Mouse (Mus musculus) brain, embryonic 18.5 days (tissue): Measurements from ENCODE around the gene Odaph.
"Not testable (repeated sequence)": the region's sequence is repeated elsewhere in the genome, so short reads cannot be mapped to it uniquely, and the experiment has no call there.

Source experiments
- DNase-seq: peaks from one replicate; pipeline ENCODE4 v3.0.0-alpha.2; 2012; ENCODE audit warnings: low read depth, low spot score

Gene Odaph

DNA sequence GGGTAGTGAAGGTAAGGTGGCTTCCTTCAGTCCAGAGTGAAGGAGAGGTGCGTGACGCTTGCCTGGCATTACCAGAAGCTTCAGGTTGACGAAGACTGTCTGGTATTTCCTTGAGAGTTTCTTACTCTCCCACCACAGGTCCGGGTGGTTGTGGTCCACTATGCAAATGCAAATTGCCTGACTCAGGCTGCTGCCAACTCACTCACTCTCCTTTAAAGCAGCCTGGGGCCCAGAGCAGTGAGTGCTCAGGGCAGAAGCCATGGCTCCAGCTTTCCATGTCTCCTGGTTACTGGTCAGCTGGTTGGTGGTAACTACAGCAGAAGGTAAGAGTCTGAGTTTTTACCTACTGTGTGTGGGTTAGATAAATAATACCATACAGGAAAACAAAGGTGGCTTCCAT lies at the start of gene Odaph:
Gene Odaph (plus strand): TSS at position 240 of the 400 bp plus-strand sequence.
- no peak for DNase-seq

DNA sequence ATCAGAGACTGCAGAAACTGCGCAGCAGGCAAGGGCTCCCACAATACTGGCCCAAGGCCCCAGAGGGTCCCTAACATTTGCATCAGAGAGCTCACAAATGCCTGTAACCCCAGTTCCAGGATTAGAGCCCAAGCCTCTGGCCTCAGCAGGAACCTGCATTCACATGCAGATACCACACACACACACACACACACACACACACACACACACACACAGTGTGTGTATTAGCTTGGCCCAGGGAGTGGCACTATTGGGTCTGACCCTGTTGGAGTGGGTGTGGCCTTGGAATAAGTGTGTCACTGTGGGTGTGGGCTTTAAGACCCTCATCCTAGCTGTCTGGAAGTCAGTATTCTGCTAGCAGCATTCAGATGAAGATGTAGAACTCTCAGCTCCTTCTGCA lies 41.7 kb upstream of the Odaph start:
- DNase-seq = not testable (repeated sequence)

DNA sequence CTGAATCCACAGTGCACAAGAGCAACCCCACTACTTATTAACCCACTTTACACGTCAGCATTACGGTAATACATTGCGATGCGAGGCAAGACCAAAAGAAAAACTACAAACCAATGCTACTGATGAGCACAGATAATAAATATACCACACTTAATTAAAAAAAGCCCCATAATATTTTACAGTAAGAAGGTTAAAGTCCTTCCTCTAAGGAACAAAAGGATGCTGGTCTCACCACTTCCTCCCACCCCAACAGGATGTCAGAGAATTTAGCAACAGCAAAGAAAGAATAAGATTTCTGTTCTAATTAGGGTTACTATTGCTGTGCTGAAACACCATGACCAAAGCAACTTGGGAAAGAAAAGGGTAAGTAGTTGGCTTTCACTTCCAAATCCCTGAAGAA lies 40.3 kb upstream of the Odaph start:
- DNase-seq = no peak

DNA sequence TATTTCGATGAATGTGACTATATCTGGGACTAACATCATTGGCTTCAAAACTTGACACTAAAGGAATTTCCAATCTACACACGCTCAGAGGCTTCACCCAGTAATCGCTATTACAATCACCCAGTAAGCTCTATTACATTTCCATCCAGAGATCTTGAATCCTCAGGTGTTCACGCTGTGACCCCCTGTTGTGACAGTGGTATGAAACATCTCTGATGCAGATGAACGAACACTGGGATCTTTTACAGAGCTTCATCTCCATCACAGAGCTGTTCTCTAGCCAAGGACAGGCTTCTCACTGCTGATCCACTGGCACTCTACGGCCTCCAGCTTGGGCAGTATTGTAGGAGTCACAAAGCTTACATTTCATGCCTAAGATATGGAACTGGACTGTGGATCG lies 37.8 kb upstream of the Odaph start:
- DNase-seq = no peak

DNA sequence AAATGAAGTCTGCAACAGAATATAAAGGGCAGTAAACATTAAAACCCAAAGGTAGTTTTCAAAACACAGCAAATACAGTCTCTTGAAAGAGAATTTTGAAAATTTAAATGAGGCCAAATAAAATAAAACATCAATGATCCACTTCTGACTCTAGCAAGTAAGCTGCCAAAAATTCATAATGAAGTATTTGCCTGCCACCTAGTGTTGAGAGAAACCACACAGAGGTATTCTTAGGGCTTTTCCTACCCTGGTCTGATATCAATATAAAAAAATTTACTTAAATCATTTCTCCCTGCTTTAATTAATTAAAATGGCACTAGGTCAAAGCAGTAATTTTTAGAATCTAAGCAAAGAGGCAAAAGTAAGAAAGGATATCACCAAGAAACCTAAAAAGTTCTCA lies 35.9 kb upstream of the Odaph start:
- no peak for DNase-seq

DNA sequence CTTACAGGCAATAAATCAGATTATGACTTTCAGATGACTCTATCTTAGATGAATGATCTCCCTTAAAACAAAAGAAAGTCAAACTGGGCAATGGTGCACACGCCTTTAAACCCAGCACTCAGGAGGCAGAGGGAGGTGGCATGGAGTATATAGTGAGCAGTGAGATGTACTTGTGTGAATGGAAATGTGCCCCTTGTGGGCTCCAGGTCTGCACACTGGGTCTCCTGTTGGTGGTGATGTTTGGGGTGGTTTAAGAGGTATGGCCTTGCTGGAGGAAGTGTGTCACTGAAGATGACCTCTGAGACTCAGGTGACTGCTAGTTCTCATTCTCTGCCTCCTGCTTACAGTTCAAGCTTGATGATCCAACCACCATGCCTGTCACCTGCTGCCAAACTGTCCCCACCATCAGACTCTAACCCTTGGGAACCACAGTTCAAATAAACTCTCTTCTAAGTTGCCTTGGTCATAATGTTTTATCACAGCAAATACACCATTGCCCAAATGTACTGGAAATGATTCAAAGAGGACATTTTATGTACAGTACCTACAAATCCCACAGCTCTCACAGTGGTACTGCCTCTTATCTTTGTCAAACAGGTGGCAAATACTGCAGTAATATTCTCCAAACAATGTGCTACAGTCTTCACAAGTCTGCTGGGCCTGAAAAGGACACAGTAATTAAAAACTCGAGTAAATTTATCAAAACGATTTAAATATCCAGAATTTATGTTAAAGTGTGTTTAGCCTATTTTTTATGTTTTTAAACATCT lies 30.1 kb upstream of the Odaph start:
- no peak for DNase-seq

DNA sequence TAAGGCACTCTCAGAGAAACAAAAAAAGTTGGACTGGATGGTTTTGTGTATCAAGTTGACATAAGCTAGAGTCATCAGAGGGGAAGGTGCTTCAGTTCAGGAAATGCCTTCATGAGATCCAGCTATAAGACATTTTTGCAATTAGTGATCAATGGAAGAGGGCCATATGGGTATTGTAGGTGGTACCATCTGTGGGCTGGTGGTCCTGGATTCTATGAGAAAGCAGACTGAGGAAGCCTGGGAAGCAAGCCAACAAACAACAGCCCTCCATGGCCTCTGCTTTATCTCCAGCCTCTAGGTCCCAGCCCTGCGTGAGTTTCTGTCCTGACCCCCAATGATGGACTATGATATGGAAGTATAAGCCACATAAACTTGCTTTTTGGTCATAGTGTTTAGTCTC lies 28.2 kb upstream of the Odaph start:
- DNase-seq = no peak

DNA sequence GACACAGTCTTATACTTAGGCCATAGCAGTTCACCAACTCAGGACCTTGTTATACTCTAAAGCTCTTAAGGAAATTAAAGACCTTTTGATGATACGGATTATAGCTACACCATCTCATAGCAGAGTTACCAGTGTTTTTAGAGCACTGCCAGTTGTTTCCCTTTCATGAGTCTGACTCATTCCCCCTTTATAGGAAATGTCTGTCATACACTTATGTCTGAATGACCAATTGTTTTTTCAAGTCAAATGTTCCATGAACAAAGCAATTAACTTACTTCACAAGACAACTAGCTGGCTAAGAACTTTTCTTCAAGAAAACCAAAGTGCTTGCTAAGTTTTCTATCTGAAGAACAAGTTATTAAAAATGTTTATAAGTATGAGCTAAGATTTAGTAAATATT lies 27.3 kb upstream of the Odaph start:
- DNase-seq = no peak

DNA sequence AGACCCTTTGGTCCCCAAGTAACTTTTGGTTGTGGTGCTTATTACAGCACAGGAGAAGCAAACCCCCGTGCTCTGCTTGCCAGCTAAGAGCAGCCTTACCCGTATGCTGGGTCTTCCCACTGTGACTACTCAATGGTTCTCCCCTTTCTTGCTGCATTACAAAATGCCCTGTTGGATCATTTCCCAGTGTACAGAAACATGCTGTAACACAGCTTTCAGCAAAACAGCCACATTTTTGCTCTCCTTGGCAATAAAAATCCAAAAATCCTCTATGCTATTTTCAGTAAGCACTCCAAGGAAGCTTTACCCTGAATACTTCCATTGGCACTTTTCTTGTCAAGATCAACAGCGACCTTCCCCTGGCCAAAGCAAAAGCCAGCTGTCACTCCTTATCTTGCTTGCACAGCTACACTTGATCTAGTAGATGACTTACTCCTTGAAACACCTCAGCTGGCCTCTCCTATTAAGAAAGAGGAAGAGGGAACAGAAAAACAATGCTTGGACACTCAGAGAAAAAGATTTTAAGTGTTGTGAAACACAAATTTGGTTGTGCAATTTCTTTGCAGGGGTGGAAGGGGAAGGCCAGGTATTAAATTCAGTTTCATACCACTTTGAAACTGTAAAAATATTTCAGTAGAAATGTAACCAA lies 26.5 kb upstream of the Odaph start:
- no peak for DNase-seq

DNA sequence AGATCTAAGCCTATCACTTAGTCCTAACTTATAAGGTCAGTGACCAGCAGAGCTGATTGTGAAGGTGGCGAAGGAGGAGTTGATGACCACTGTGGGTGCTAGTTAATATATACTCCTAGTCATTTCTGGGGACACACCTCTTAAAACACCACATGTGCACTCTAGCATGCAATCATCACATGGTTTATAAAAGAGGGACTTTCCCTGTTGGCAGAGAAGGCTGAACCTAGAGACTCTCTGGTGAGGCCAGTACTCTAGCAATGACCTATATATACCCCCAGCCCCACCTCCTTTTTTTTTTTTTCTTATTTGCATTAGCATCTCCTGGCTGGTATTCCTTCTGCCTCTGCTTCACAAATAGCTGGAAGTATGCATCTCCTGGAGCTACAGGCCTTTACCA lies 25.9 kb upstream of the Odaph start:
- DNase-seq = no peak

DNA sequence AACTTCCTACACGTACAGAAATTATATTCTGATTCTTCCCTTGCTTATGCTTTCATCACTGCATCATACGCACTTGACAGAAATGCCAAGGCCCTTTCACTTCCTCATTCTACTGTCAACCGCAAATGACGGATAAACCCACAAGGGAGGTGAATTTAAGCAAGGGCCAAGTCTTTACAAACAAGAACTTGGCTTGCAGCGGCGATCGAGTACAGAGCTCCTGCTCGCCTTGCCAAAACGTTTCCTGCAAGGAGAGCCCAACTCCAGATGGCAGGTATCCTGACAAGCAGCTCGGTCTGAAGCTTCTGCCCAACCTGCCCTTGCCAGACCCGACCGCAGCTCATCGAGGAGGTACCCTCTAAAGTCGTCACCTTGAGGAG lies 25.0 kb upstream of the Odaph start:
- no peak for DNase-seq

DNA sequence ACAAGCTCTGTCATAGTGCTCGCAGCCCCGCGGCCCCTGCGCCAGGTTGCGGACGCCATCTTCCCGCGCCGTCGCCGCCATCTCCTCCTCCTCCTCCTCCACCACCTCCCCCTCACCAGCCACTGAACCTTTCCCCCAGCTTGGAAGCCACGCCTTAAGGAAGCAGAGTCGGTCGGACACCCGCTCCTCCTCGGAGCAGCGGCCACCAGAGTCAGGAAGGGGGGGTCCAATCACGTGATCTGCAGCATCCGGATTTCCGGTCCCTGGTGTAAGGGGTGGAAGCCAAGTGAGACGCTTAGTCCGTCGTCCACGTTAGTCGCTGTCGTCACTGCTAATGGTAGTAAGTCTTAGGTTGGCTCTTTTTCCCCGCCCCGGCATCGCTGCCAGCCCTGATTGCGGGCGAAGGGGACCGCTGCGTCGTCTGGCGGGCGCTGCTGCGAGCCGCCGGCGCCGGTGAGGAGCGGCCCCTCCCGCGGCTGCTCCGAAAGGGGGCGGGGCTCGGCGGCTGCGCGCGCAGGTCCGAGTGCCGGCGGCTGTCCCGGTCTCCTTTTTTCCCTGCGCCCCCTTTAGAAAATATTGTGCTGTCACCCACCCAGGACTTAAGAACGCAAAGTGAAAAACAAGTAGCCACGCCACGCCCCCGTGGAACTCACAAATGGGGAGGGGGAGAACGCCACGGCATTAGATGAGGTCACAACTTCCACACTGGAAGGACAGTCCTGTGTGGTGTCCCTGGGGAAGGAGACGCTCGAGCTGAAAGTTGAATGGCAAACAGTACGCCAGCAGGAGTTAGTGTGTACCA lies 24.4 kb upstream of the Odaph start, which contains the start of gene Rchy1:
Gene Rchy1 (minus strand): TSS at position 430 of the 802 bp plus-strand sequence.
- DNase-seq = peak; percentile 88

DNA sequence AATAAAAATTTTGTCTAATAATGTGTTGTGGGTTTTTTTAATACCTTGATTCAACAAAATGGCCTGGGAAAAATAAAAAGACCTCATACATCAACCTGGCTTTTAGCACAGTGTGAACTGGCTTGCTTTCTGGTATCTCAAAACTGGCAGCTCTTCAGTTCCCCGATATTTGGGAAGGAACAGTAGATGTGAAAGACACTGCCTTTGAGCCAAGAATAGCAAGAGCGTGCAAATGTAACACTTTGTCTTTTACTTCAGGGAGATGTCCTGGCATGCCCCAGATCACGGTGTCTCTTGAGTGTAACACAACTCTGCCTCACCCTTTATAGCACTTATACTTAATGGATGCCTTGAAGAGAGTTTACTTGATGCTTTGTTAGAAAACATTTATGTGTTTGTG lies 15.2 kb upstream of the Odaph start:
- DNase-seq = no peak

DNA sequence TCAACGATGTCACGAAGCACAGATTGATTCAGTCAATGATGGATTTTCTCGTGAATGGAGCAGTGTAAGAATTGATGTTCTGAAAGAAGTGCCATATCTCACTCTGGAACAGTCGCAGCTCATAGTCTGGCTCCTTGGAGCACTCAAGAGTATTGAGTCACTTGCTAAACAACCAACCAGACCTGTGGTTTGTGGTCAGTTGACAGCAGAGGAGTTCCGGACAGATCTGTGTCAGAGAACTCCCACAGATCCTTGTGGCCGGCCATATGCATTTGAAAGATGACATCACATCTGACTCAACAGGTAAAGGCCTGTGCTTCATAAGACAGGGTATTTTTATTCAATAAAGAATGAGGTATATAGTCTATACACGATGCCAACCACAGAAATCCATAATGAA lies 13.3 kb upstream of the Odaph start:
- DNase-seq = no peak

DNA sequence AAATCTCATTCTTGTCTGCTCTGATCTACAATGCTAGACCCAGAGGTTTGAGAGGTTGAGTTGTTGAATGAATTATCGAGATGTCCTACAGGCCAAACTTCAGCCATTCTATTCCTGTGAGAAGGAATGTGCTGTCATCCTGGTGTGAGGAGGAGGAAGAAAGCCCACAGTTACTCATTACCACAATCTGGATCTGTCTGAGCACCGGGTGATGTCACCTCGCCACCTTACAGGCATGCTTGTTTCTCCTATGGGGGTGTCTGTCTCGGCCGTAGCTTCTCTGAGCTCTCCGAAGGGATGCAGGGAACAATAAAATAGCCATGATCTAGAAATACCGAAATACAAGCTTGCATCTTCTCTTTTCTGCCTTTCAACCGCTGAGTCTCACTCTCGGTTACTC lies 11.5 kb upstream of the Odaph start:
- DNase-seq = no peak

DNA sequence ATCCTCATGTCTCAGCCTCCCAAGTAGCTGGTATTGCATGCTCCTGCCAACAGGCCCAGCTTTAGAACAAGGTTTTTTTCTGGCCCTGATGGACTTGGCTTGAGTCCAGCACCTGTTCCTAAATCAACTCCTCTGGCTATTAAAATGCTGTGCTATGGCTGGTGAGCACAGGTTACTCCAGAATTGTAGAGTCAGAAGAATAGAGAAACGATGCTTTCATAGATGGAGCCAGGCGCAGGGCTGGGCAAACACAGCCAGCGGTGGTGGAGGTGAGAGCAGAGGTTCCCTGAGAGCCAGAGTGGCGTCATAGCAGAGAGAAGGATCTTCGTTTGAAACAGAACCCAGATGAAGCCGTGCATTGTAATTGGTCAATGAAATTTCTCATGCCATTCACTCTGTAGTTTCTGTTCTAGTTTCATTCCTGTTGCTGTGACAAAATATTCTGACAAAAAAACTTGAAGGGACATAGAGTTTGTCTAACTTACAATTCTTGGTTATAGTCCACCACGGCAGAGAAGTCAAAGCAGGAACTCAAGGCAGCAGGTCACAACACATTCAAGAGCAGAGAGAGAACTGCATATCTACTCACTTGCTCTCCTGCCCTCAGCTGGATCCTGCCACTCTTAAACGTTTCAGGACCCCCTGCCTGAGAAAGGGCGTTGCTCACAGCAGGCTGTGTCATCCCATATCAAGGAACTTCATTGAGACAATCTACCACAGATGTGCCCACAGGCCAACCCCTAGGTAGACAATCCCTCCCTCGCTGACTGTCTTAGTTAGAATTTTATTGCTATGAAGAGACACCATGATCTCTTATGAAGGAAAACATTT lies 10.5 kb upstream of the Odaph start:
- no peak for DNase-seq

DNA sequence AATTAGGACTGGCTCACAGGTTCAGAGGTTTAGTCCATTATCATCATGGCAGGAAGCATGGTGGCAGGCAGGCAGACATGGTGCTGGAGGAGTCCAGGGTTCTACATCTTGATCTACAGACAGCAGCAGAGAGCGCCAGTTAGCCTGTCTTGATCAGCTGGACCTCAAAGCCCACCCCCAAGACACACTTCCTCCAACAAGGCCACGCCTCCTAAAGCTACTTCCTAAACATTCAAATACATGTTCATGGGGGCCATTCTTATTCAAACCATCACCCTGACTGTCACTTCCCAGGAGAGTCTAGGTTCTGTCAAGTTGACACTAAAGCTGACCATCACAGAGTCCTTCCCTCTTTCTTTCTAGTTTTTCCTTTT lies 9.9 kb upstream of the Odaph start:
- no peak for DNase-seq

DNA sequence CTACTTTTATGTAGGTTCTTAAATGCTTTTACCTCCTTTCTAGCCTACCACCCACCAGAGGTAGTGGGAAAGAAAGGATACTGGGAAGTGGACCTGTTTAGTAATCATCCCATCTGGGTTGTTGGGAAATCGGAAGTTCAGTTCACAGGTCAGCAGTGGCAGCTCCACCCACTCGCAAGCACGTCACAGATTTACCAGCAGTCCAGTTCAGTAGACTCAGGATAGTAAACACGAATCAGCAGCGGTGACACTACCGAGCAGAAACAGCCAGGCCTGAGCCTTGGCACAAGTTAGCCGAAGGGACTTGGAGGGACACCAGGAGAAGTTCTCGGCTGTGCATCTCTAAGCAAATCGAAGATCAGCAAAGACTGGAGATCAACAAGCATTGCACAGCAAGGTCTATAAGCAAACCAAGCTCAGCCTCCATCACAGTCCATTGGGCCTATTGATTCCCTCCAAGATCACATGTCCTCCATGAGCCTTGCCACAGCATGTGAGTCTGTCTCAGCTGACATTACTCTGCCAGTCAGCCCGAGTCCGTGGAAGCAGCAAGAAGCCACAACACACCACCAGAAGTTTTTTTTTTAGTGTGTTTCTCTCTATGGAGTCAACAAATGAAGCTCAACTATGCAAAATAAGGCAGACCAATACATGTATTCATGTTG lies 6.0 kb upstream of the Odaph start:
- DNase-seq = no peak

DNA sequence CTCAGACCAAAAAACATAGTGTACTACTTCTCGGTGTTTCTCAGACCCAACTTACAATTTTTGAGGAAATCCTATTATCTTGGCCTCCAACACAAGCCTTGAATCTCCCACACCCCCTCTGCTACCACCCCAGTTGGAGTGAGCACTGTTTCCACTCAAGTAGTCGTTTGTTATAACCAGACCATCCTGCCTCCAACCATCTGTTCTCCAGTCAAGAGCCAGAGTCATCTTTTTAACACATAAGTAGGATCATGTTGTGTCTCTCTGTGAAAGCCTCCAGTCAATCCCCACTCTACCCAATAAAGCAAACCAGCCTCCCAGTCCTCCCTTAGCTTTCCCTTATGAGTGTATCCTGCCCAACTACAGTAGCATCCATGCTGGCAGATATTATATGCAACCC lies 3.8 kb upstream of the Odaph start:
- no peak for DNase-seq

DNA sequence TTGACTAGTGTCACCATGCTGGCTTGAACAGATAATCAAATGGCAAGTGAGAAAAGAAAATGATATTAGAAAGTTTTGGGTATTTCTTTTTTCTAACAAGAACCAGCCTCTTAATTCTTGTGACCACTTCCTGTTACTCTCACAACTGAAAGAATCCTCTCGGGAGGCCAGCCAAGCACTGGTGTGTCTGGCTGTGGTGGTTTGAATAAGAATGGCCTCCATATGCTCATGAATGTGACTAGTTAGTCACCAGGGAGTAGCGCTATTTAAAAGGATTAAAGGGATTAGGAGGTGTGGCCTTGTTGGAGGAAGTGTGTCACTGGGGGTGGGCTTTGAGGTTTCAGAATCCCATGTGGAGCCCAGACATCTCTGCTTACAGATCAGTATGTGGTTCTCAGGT lies 1.6 kb upstream of the Odaph start:
- DNase-seq = no peak

DNA sequence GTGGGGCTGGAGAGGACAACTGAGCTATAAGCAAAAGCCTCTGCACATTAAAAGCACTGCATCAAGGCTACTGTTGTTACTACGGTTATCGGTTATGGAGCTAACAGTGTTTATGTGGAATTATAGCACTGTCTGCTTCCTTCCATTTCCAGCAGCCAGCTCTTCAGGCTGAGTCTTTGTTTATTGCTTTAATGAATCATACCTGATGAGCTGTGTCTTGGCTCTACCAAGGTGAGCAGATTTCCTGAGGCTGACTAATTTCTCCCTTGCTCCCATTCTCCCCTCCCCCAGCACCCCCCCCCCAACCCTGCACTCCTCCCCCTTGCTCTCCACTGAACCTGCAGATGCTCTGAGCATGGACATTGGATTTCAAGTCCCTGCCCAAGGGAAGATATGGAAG lies 524 bp downstream of the Odaph start:
- DNase-seq = no peak
